Mouse (Mus musculus) granulocyte monocyte progenitor cell, adult 5-6 weeks (primary cell): ENCODE data around the gene Supt16. TPM values are rescaled to one million over a fixed set of nuclear protein-coding genes. Genes with fewer than 3 reads are reported as not detected.

Source experiments
- ATAC-seq: replicated peaks from 2 replicates; pipeline ENCODE4 v1.8.0; 2016; ENCODE audit warnings: mild to moderate bottlenecking, moderate TSS enrichment, inconsistent platforms; ENCODE audit not compliant: poor library complexity, severe bottlenecking
- total RNA-seq, 2 experiments: library from RNA; stranded (forward) in 1 of 2; stranded (reverse) in 1 of 2; fragments of 200-712, 200-1000 nt in 1 of 2; fragments of >200 nt in 1 of 2; fragmentation: Nextera tagmentation in 1 of 2; gene quantifications; 2 replicates each; pipeline ENCODE4 v1.2.3; 2014 to 2017

The Supt16 gene
- total RNA-seq (2014; fragmentation: Nextera tagmentation) (91.5 and 98.8 TPM in 2 replicates), total RNA-seq (2017) (229 and 242 TPM in 2 replicates)

DNA sequence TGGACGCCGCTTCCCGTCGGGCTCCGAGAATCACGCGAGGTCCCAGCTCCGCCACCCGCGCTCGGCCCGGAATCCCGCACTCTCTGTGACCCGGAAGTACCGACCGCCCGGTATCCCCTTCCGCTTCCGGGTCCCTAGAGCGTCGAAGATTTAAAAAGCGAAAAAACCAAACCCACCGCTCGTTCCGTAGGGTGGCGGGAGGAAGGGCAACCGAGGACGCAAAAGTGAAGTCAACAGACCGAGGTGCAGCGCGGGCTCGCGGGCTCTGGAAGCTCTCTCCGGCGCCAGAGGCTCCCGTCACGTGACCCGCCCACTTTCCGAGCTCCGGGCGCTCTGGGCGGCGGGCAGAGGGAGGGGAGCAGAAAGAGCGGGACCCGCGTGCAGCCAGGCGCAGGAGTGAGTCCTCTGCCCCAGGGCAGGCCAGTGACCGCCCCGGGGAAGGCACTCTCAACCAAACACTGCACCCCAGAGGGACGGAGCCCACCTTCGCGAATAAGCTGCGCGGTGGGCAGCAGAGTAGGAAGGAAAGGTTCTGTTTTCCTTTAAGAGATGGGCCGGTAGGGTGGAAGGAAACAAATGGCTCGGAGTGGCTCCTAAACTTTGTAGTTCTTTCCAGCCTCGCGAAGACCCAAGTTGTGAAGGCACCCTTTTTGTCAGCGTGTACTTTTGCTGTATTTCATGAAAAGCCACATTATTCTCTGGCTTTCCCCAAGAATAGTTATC lies at the start of gene Supt16:
Supt16 (minus strand) TSS at position 261 of the 723 bp plus-strand sequence.
- ATAC-seq: peak; percentile 87

DNA sequence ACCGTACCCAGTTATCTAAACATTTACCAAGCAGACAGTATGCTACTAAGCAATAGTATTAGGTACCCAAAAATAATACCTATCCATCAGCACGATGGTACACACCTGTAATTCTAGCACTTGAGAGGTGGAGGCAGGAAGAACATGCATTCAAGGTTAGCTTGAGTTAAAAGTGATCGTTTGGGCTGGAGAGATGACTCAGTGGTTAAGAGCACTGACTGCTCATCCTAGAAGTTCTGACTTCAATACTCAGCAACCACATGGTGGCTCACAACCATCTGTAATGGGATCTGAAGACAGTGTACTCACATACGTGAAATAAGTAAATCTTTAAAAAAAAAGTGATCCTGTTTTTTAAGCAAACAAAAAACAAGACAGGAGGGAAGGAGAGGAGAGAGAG lies 48.9 kb upstream of the Supt16 start:
- no peak for ATAC-seq

DNA sequence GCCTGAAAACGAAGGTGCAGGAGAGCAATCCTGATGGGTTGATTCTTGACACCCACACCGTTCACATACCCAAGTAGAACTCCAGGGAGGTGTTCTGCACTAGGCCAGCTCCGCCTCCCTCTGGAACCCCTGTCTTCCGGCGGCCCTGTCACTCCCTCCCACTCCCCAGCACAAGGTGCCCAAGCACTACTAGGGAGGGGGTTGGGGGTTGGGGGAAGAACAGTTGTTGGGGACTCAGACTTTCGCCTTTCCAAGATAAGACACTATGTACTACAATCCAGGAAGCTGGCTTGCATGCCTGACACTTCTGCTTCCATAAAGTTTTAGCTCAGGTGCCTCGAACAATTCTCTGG lies 47.5 kb upstream of the Supt16 start:
- ATAC-seq: no peak

DNA sequence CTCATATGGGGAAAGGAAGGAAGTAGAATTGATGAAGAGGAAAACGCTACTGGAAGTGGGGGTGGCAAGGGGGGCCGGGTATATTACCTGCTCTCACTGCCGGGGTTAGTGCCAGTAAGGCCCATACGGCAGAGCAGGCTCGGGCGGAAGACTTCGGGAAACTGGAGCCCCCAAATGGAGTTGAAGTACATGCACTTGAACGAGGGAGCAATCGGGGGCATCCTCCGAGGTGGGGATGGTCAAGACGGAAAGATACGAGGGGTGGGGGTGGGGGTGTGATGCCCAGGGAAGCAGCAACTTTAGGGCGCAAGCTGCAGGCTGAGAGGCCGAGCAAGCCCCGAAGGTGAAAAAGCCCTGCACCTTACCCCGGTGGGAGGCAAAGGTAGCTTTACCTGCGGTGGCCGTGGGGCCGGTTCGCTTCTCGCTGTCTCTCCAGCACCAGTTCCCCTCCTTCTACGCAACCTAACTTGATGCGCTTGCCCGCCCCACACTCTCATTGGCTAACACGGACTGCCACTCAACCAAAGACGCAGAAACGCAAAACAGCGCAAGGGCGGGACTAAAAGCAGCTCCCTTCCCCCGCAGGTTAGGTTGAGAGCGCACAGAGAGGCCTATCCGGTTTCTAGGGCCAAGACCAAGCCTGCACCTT lies 46.9 kb upstream of the Supt16 start:
- peak; percentile 100 for ATAC-seq

DNA sequence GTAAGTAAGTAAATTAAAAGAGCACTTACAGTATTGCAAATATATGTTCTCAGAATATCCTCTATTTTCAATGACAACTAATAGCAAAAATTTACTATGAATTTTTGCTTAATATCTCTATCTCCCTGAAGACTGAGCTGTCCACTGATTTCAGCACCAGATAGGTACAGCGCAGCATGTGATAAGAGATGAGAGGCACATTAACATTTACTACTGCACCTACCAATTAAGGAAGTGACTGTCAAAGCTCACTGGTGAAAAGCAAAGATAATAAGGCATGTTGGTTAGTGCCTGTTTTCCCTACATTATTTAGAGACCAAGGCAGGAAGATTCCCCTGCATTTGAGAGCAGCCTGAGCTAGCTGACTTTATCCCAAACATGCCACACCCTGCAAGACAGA lies 39.0 kb upstream of the Supt16 start:
- no peak for ATAC-seq

DNA sequence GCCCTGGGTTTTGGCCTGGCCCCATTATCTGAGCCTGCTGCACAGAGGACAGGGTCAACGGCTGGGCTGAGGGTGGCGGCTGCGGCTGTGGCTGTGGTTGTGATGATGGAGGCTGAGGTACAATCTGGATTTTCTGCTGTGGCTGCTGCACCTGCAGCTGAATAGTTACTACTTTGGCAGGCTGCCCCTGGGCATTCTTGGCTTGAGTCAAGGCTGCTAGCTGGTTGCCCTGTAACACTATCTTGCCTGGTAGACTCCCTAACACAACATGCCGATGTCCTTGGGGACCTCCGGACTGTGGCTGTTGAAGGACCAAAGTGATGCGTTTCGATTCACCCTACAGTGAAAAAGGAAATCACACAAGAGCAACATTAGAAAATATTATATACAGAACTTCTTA lies 37.9 kb upstream of the Supt16 start:
- no peak for ATAC-seq

DNA sequence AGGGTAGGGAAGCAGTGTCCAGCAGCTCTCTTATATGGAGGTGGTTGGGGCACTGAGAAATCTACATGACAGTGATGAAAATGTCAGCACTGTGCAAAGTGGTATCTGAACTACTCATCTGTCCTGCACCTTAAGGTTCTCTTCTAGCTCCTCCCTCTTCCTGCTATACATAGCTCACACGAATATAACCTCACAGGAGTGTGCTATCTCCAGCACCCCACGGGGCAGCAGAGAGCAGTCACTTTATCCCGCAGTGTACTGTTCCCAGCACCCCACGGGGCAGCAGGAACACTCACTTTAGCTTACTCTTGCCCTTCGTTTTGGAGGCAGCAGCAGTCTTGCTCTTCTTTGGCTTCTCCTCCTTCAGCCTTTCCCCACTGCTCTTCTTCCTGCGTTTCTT lies 35.0 kb upstream of the Supt16 start:
- 0 out of 2 replicates have a peak, but pooled peaks have one; percentile 37 for ATAC-seq

DNA sequence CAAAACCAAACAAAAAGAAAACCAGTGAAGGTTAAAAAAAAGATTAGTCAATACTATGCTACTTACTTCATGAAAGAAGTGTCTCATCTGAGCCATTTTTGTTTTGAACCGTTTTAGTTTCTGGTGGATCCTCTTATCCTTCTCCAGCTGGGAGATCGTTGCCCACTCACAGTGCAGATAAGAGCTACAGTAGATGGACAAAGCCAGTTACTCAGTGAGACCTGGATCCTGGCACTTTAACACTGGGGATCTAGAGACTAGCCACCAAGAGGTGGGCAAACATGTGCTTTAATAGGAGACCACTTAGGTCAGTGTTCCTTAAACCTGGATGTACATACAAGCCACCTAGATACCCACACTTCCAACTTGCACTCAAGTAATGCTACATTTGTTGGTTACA lies 28.8 kb upstream of the Supt16 start:
- no peak for ATAC-seq

DNA sequence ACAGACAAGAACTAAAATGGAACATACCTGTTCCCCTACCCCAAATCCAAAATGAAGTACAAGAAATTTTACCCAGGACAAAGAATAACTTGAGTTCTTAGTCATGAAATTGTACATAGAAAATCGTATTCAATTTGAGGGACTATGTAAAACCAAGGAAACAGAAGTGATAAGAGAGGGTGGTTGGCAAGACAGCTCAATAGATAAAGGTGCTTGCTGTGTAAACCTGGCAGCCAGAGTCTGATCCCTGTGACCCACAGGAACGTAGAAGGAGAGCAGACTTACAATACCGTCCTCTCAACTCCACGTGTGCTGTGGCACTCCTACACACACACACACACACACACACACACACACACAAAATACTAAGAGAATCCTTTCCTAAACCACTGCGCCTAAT lies 20.0 kb upstream of the Supt16 start:
- no peak for ATAC-seq

DNA sequence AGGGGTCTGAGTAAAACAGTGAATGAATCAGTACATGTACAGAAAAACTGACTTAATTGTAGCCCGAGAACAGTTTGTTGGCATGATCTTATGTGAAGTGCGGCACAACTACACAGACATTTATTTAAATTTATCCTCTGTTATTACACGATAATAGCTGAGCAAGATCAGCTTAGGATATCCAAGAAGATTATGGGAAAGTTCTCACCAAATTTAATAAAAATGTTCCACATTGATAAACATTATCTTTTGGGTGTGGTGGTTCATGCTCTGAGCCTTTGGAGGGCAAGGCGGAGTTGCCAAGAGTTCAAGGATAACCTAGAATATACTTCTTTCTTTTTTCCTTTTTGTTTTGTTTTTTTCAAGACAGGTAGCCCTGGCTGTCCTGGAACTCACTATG lies 2.2 kb upstream of the Supt16 start:
- ATAC-seq: no peak

DNA sequence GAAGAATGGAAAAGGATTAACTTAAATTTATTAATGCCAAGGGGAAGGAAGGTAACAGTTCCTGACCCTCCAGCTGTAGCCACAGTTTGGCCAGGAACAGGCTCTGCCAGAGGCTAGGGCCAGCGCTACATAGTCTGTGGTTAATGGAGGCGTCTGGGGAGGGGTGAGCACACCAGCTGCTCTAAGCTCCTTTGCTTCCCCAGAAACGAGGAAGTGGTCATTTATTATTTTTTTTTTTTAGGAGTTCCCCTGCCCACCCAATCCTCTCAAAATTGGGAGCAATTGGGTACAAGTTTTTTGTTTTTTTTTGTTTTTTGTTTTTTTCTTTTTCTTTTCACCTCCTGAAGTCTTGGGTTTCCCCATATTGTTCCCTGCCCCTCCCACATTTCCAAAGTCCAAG lies 925 bp upstream of the Supt16 start:
- ATAC-seq: peak; percentile 72

DNA sequence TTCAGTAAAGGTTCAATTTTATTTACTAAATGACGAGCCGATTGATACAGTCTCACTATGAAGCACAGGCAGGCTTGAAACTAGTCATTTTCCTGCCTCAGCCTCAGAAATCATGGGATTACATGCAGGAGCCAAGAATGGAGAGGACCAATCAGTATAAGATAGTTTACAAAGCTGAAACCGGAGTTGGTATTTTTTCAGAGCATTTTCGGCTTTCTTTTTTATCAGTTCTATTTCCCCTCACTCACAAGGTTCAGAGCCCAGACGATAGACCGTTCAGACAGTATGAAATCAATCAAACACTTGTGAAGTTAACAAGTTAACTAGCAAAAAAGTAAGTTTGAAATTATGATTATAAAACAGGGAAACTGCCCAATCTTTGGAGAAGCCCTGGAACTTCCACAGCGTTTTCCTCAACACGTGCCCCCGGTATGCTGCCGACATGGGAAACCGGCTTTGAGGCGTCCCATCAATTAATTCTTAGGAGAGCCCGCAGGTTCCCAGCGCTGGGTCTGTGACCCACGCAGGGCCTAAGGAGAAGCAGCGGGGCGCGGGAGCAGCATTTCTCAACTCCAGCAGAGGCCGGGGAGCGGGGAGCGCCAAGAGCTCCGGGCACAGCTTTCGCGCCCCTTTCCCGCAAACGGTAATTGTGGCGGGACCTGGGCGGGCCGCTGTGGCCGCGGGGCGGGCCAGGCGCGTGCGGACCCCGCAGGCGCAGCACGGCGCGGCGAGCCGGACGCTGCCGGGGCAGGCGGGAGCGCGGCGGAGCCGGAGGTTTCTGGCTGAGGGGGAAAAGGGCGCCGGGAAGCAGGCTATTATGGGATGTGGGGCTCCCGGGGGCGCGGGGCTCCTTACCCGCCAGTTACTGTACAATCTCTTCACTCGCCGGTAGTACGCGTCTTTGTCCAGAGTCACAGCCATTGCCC lies 723 bp downstream of the Supt16 start:
- peak; percentile 12 for ATAC-seq

DNA sequence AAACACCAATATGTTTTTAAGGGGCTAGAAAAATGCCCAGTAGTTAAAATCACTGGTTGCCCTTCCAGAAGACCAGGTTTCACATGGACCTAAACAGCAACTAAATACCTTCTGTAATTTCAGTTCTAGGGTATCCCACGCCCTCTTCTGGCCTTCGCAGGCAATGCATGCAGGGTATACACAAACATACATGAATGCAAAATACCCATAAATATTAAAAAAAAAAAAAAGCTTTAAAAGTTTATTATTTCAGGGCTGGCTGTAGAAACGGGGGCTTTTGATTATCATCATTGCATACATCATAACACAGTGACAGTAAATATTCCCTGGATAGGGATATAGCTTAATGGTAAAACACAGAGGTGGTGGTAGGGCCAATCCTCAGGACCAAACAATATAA lies 1.5 kb downstream of the Supt16 start:
- ATAC-seq: peak; percentile 28; the same call in 1 of the 2 replicates

DNA sequence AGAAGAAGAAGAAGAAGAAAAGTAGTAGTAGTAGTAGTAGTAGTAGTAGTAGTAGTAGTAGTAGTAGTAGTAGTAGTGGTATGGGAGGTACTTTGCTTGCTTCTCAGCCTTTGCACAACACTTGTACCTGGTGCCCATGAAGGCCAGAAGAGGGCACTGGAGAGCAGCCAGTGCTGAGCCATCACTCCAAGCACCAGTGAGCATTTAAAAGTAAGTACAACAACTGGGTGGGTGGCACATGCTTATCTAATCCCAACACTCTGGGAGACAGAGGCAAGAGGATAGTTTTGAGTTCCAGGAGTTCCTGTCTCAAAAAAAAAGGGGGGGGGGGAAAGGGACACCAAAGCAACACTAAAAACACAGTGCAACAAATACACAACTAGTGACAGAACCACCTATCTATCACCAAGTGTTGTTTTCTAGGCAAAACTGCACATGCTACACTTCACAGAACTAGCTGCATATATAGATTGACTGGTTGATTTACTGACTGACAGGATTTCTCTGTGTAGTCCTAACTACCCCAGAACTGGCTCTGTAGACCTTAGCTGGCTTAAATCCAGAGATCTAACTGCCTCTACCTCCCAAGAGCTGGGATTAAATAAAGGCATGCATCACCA lies 6.4 kb downstream of the Supt16 start:
- peak; percentile 90 for ATAC-seq

DNA sequence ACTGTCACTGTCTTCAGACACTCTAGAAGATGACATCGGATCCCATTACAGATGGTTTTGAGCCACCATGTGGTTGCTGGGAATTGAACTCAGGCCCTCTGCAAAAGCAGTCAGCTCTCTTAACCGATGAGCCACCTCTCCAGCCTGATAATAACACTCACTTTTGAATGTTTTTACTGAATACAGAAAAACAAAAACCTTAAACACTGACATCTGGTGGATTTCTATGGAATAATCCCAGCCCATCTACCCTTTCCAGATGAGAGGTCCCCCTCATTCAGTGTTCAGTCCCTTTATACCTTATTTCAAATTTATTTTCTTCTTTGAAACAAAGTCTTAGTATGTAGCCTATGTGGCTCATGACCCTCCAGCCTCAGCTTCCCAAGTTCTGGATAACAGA lies 7.7 kb downstream of the Supt16 start:
- no peak for ATAC-seq

DNA sequence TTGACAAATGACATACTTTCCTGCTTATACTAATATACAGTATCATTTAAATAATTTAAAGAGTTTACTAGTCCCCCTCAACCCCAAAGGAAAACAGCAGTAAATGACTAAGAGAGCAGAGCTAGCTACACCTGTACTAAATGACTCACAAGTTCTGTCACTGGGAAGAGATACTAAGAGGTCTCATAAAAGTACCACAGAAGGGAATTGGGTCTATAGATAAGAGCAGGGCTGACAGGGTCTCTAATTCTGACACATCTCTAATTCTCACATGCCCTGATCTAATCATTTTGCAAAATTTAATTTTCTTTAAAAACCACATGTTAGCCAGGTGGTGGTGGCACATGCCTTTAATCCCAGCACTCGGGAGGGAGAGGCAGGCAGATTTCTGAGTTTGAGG lies 8.4 kb downstream of the Supt16 start:
- ATAC-seq: no peak

DNA sequence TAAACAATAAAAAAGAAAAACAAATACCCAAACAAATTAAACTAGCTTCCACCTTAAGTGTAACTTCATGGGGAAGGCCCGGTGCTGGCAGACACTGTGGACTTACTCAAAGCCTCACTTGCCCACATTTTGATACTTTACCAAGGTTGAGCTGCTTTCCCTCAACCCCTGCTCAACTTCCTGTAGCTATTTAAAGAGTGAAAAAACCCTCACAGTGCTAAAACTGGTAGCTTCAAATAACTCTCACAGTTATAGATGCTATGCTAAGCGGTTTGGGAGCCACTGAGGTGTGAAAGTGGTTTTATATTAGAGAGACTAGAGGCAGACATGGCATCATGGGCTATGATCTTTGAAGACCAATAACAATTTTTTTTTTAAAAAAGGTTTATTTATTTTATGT lies 30.6 kb downstream of the Supt16 start:
- no peak for ATAC-seq

DNA sequence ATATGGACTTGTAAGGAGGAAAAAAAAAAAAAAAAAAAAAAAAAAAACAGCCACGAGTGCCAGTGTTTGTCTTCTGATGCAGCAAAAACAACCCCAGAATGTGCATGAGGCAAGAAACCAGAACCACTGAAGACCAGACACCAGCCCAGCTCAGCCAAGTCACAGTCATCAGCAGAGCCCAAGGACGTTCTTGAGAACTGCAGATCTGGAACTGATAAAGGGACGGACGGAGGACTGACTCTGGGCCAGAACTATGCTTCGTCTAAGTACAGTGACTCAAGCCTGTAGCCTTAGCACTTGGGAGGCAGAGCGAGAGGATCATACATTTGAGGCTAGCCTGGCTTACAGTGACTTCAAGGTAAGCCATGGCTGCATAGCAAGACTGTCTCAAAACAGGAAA lies 36.3 kb downstream of the Supt16 start:
- ATAC-seq: no peak

DNA sequence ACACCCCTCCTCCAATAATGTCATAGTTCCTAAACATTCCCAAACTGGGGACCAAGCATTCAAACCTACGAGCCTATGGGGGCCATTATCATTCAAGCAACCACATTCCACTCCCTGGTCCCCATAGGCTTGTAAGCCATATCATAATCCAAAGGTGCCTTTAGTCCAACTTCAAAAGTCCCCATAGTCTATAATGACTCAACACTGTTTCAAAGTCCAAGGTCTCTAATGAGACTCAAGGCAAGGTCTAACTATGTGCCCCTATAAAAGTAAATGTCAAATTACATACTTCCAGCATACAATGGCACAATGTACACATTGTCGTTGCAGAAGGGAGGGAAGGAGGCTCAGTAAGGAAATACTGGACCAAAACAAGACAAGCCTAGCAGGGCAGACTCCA lies 42.2 kb downstream of the Supt16 start:
- ATAC-seq: no peak

DNA sequence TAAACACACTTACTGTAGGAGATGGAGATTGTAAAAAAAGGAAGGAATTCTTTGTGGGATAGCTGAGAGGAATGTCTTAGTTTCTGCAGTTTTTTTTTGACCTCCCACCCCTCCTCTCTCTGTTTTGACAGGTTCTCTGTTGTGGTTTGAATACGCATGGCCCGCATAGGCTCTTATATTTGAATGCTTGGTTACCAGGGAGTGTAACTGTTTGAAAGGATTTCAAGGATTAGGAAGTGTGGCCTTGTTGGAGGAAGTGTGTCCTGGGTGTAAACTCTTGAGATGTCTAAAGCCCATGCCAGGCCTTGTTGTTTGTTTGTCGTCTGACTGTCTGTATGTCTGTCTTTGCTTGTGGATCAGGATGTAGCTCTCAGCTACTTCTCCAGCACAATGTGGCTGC lies 44.6 kb downstream of the Supt16 start:
- ATAC-seq: peak; percentile 28; the same call in 1 of the 2 replicates

DNA sequence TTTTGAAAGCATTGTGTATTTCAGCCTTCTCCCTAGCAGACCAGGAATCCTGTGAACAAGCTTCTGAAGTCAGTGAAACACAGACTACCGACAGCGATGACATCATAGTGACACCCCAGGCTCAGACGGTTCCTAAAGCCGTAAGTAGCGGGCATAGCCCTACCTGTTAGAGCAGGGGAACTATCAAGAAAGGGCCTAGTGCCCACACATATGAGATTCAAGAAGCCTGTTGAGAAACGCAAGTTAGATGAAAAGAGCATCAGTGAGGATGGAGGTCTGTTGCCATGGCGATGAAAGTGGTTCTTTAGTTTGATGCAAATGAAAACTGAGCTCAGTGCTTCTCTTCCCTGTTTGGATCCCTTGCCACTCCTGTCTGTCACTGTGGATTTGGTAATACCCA lies 45.0 kb downstream of the Supt16 start:
- ATAC-seq: 0 out of 2 replicates have a peak, but pooled peaks have one; percentile 11
